15 mouse cellular contexts compared by ENCODE assay signal in genomic region chr8:111155721-111156436, GRCm38 (mm10).
"Had no signal": no experiment of that assay in that cellular context is flagged by ENCODE, and none has a peak within 500 bp of the region (broad histone marks: within the 10 kb centered on the region; RNA-seq: fewer than 3 reads in every experiment).

No protein-coding gene starts in this region.

- H3K4me1 ChIP-seq: midbrain, embryonic 13.5 days; midbrain, embryonic 15.5 days; neural tube, embryonic 12.5 days; stomach, embryonic 15.5 days had no signal

- H3K9ac ChIP-seq: lung, embryonic 14.5 days; midbrain, embryonic 13.5 days; midbrain, embryonic 15.5 days; neural tube, embryonic 12.5 days; stomach, embryonic 15.5 days had no signal

- H3K27ac ChIP-seq: macrophage; midbrain, embryonic 13.5 days; midbrain, embryonic 15.5 days; neural tube, embryonic 12.5 days; stomach, embryonic 15.5 days; stomach, postnatal 0 days had no signal

- H3K27me3 ChIP-seq: megakaryocyte, embryonic 14.5 days; midbrain, embryonic 13.5 days; midbrain, embryonic 15.5 days; neural tube, embryonic 12.5 days; stomach, embryonic 15.5 days had no signal

- ATAC-seq: midbrain, embryonic 13.5 days; midbrain, embryonic 15.5 days had no signal

- DNase-seq: lung, adult 18-20 months; lung, embryonic 14.5 days; lung, postnatal 14 days; lung, postnatal 36 days; right cerebral cortex, postnatal 14 days; thymus, adult 2 months; thymus, postnatal 25 days had no signal

- H3K4me2 ChIP-seq: lung, embryonic 14.5 days; midbrain, embryonic 11.5 days; midbrain, embryonic 13.5 days; midbrain, embryonic 15.5 days; neural tube, embryonic 12.5 days; stomach, embryonic 15.5 days had no signal

- H3K9me3 ChIP-seq: megakaryocyte, embryonic 14.5 days; midbrain, embryonic 13.5 days; midbrain, embryonic 15.5 days; neural tube, embryonic 12.5 days; stomach, embryonic 15.5 days had no signal

- H3K4me3 ChIP-seq: megakaryocyte, embryonic 14.5 days; midbrain, embryonic 13.5 days; midbrain, embryonic 15.5 days; neural tube, embryonic 12.5 days; stomach, embryonic 15.5 days had no signal
